Mouse (Mus musculus): ENCODE data around the gene Dnmt3a. TPM values are rescaled to one million over a fixed set of nuclear protein-coding genes. Genes with fewer than 3 reads are reported as not detected.

Dnmt3a gene
- total RNA-seq, 2 experiments from 2014 or later: 85.3 to 95.1 TPM

DNA sequence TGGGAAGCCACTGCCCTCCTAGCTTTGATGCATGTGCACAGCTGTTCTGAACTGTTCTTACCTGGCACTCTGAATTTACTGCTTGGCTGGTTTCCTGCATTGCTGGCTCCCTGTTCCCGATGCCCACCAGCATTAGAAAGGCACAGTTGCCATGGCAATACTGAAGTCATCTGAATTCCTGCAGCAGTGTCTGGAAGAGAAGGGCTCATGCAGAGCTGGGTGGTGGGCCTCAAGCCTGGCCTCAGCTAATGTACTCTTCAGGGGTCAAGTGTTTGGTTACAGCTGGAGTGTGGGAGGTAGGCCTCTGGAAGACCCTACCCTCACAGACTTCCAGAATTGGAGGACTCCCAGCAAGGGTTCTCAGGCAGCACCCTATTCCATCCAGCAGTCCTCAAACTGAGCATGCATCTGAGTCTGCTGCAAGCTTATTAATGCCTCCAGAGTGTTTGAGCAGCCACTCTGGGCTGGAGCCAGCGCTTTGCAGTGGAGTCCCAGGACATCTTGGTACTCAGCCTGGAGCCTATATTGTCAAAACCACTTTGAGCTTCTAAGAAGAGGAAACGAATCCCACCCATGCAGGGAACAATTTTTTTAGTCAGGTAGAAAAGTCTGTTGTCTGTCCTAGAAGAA, 22.5 kb upstream of the Dnmt3a start:
- intact Hi-C loops (cut with DNase I): loop anchor here (10.0 kb wide), 1 partner anchor 301 kb away; the partner anchor contains the start of gene Dnajc27
- DNase-seq (ENCODE audit: low spot score): no peak

DNA sequence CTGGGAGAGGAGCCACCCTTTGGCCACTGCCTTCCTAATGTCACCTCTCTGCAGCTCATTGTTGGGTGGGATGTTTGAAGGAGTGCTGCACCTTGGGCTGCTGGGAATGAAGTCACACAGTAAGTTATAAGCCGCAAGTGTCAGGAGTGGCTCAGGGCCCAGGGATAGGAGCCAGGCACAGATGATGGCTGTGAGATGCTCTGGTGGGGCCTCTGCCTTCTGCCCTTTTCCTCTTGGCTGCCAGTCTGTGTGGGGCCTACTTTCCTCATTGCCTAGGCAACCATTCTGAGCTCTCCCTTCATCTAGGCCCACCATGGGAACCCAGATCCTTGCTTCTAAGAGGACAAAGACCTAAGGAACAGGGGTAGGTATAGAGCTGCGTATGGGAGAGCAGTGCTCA, 21.5 kb upstream of the Dnmt3a start:
- intact Hi-C loops (cut with DNase I): loop anchor here (10.0 kb wide), 1 partner anchor 301 kb away; the partner anchor contains the start of gene Dnajc27
- no peak for DNase-seq (ENCODE audit: low spot score)

- DNase-seq (ENCODE audit: low spot score): no peak
- intact Hi-C loops (cut with DNase I): loop anchor here (10.0 kb wide), 1 partner anchor 300 kb away; the partner anchor contains the start of gene Dnajc27
These were observed 21.1 kb upstream of the Dnmt3a start for GRCm38 (mm10) chr12:3784729-3785128.

- intact Hi-C loops (cut with DNase I): loop anchor here (10.0 kb wide), 1 partner anchor 298 kb away; the partner anchor contains the start of gene Dnajc27
- DNase-seq (ENCODE audit: low spot score): no peak
These were observed 18.8 kb upstream of the Dnmt3a start for GRCm38 (mm10) chr12:3787041-3787440.

- intact Hi-C loops (cut with DNase I): loop anchor here (10.0 kb wide), 1 partner anchor 297 kb away; the partner anchor contains the start of gene Dnajc27
- DNase-seq (ENCODE audit: low spot score): no peak
These were observed 18.3 kb upstream of the Dnmt3a start for GRCm38 (mm10) chr12:3787541-3787940.

DNA sequence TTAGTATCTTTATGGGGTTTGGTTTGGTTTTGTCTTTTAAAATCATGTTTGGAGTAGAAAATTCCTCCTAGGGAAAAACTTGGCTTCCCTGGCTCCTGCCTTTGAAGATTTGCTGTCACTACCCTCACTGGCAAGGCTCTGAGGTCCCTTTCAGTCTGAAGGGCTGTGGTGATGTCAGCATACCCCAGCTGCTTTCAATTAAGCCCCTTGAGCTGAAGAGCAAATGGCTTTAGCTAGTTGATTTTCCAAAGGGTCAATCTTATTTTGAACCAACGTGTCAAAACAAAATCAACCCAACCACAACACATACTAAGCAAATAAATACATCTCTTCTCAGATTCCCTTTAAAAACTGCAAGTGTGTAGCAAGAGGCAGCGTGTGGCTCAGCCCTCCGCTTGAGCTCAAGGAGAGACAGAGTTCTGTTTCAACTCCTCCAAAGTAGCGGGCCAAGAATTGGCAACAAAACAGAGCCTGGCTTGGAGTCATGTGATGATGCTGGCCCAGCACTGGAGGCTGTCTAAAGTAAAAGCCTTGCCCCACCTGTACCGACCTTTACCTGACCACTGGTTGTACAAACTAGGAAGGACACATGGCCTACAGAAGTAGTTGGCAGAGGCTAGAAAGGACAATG, 17.3 kb upstream of the Dnmt3a start:
- no peak for DNase-seq (ENCODE audit: low spot score)
- intact Hi-C loops (cut with DNase I): loop anchor here (10.0 kb wide), 1 partner anchor 296 kb away; the partner anchor contains the start of gene Dnajc27

DNA sequence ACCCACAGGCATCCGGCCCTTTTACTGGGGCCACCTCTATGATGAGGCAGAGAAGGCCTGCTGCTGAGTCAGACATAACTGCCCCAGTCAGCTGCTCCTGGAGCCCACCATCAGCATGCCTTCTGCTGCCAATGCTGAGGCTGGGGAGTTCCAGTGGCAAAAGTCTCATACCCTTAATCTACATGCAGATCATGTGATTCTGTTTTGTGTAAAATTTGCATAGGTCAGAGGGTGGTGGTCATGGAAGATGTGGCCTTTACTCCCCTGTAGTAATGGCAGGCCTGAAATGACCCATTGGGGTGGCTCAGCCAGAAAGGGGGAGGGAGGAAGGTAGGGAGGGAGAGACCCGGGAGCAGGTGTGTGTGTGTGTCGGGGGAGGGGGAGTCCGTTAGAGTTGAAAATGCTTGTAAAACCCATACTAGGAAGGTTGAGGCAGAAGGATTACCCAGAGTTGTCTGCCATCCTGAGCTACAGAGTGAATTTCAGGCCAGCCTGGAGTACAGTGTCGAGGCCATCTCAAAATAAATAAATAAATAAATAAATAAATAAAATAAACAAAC, 16.1 kb upstream of the Dnmt3a start:
- no peak for DNase-seq (ENCODE audit: low spot score)
- intact Hi-C loops (cut with DNase I): loop anchor here (5.0 to 10.0 kb wide), 2 partner anchors 92 to 295 kb away; partner anchors contain the start of gene Dnajc27

DNA sequence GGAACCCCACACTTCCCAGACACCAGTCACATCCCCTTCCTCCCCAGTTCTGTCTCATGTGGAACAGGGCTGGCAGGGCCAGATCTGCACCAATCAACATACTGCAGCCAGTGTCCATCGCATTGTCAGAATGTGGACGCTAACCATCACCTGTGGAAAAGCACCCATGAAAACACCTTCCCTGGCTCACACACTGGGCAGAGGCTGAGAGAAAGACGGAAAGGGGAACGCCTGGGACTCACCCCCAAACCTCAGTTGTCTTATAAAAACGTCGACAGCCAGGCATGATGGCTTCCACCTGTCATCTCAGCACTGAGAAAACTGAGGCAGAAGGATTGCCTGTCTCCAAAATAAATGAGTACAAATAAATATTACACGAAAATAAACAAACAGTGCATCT, 14.6 kb upstream of the Dnmt3a start:
- no peak for DNase-seq (ENCODE audit: low spot score)
- intact Hi-C loops (cut with DNase I): loop anchor here (5.0 kb wide), 1 partner anchor 94 kb away; no protein-coding TSS in a partner anchor

GRCm38 (mm10) chr12:3791732-3792131, 14.1 kb upstream of the Dnmt3a start:
- intact Hi-C loops (cut with DNase I): loop anchor here (5.0 kb wide), 1 partner anchor 94 kb away; no protein-coding TSS in a partner anchor
- DNase-seq (ENCODE audit: low spot score): peak; percentile 86

GRCm38 (mm10) chr12:3792248-3792647, 13.6 kb upstream of the Dnmt3a start:
- DNase-seq (ENCODE audit: low spot score): no peak
- intact Hi-C loops (cut with DNase I): loop anchor here (5.0 kb wide), 1 partner anchor 95 kb away; no protein-coding TSS in a partner anchor

DNA sequence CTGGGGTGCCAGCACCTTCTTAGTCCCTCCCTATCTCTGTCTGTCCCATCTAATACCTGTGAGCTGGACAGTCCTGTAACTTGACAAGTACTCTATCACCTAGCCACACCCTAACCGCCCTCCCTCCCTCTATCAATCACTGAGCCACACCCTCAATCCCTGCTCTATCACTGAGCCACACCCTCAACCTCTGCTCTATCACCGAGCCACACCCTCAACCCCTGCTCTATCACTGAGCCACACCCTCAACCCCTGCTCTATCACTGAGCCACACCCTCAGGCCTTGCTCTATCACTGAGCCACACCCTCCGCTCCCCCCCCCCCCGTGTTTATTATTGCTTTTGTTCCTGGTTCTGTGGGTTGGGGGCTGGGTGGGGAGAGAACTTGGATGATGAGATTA, 10.2 kb upstream of the Dnmt3a start:
- intact Hi-C loops (cut with DNase I): no loop called here
- DNase-seq (ENCODE audit: low spot score): no peak

DNA sequence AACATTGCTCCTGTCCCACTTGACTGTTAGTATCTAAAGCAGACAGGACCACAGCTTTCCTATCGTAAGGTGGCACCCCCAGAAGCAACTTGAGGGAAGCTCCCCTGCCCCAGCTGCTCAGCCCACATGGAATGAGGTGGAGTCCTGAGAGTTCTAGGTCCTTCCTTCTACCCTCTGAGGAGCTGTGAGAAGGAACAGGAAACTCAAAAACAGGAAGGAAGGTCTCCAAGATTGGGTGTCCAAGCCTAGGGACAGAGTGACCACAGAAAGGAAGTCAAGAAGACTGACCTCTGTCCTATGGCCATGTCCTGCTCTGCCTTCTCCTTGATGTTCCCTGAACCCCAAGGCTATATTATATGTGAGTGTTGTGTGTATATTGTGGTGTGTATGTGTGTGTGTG, 6.3 kb upstream of the Dnmt3a start:
- intact Hi-C loops (cut with DNase I): no loop called here

GRCm38 (mm10) chr12:3806271-3806684, 471 bp downstream of the Dnmt3a start:
- DNase-seq (ENCODE audit: low spot score): peak; percentile 74
- intact Hi-C loops (cut with DNase I): loop anchor here (10.0 kb wide), 1 partner anchor 669 kb away; the partner anchor contains the start of gene Ncoa1

More for the DNA sequence above, 6.3 kb upstream of the Dnmt3a start:
- DNase-seq (ENCODE audit: low spot score): no peak

DNA sequence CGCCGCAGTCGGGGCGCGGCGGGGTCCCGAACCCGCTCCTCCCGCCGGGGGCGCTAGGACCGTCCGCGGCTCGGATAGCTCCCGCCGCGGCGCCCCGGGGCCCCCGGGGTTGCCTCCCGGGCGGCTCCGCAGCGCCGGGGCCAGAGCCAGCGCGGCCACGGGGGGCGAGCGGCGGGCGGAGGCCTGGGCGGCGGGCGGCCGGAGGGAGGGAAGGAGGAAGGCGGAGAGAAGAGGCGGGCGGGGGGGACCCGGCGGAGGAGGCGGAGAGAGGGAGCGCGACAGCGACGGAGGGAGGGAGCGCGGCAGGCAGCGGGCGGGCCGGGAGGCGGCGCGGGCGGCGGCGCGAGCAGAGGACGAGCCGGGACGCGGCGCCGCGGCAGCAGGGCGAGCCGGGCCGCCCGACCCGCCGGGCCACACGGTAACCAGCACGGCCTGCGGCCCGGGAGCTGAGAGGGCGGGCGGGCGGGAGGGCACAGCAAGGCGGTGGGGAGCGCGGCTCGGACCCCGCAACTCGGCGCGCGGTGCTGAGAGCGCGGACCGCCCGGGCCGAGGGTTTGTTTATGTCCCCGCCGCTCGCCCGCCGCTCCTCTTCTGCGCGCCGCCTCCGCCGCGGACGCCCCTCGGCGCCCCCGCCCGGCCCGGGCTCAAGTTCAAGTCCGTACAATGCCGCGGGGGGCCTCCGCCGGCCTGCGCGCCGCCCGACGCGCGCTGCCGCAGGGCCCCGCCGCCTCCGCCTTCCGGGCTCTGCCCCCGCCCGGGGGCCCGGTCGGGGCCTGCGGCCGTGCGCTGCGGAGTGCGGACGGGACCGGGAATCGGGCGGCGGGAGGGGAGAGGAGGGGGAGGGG, 1.1 kb downstream of the Dnmt3a start:
- peak; percentile 64 for DNase-seq (ENCODE audit: low spot score)
- intact Hi-C loops (cut with DNase I): loop anchor here (10.0 kb wide), 1 partner anchor 668 kb away; the partner anchor contains the start of gene Ncoa1

DNA sequence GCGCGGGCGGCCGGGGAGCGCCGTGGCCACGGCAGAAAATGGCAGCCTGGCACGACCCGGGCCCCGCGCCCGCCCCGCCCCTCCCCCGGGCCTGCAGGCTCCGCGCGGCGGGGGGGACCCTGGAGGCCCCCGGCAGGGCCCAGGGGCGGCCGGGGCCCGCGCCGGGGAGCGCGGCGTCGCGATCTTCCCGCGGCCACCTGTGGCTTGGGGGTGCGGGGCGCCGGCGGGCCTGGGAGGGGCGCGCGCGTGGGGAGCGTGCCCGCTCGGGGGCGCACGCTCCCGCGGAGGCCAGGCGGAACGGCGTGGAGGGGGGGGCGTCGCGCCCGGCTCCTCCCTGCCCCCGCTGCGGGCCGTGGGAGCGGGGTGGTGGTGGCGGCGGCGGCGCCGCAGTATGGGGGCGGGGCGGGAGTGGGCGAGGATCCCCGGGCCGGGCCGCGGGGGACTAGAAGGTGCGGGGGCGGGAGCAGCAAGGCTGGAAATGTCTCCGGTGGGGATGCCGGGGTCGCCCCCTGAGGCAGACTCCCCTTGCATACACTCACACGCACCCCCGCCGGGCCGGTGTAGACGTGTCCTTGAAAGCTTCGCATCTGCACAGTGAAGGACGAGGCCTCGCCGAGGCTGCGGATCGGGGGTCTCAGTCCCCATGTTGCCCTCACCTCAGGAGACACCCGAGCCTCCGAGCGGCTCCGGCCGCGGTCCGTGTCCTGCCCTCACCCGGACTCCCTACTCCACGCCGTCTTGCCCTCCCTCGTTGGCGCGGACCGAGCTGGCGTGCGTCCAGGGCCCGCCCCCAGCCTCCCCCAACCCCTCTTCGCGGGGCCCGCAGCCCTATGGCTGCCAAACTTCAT, 2.0 kb downstream of the Dnmt3a start:
- peak; percentile 42 for DNase-seq (ENCODE audit: low spot score)
- intact Hi-C loops (cut with DNase I): loop anchor here (10.0 kb wide), 1 partner anchor 667 kb away; the partner anchor contains the start of gene Ncoa1

DNA sequence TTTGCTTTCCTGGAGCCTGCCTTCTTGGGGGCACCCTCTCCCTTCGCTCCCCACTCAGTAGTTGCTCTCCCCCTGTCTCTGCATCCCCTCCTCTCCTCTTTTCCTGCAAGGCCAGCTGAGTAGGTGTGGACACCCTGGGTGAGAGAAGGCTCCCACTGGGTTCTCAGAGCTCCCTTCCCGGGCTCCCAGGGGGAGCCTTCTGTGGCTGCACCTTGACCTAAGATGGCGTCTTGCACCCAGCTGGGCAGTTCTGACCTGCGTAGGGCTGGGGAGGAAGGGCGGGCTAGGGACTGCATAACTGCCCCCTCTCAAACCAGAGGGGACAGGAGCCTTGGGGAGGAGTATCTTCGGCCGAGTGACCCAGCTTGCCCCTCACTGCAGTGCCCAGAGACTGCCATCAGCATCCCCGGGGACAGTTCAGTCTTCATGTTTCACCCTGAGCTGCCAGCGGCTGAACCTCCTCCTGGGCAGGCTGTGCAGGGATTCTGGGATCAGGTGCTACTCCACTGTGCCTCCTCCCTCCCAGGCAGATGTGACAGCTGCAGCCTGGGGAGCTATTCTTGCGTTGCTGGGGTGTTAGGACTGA, 2.7 kb downstream of the Dnmt3a start:
- intact Hi-C loops (cut with DNase I): loop anchor here (10.0 kb wide), 1 partner anchor 666 kb away; the partner anchor contains the start of gene Ncoa1
- no peak for DNase-seq (ENCODE audit: low spot score)

DNA sequence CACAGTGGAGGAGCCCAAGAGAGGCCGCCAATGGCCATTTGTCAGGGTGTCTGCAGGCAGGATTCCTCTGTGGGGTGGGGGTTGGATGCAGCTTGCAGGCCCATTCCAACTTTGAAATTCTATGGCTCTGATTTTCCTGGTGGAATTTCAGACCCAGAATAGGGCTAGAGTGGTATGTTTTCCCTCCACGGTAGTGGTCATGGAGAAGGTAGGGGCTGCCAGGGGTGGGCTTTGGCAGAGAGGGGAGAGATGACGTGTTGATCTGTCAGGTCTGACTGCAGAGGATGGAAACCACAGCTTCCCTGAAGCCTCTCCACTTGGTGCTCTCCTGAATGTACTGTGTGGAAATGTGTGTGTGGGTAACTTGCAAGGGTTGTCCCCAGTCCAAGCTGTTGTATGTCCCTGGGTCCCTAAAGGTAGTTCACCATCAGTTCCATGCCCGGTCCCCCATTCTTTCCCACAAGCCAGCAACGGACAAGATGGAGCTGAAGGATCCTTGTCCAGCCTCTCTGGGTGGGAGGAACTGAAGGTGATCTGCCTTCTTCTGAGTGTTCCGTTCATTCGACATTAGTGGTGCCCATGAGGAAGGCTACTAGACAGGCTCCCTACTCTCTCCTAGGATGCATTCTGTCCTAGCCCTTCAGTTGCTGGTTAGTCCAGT, 3.8 kb downstream of the Dnmt3a start:
- DNase-seq (ENCODE audit: low spot score): no peak
- intact Hi-C loops (cut with DNase I): loop anchor here (2.0 to 10.0 kb wide), 2 partner anchors 23 to 665 kb away; partner anchors contain the start of gene Ncoa1

Measured in heart, postnatal 25 days (tissue).